Mouse (Mus musculus) midbrain, embryonic 11.5 days (tissue): ENCODE results near the gene Slamf8. TPM values are rescaled to one million over a fixed set of nuclear protein-coding genes. Genes with fewer than 3 reads are reported as not detected.
A peak's percentile ranks its signal among the peaks of the same experiment; 100 is the strongest.

Experiments used
- ATAC-seq: fragments of 200-750 bp; cut with Nextera tagmentation; 2 replicates; pipeline ENCODE4 v1.8.0; 2017; ENCODE audit warnings: moderate TSS enrichment, moderate library complexity; ENCODE audit not compliant: low FRiP score
- DNase-seq: peaks from one replicate; pipeline ENCODE4 v3.0.0; 2015; ENCODE audit warnings: low spot score; ENCODE audit errors: missing footprints
- H3K27ac ChIP-seq: fragments of 300-500 bp; sonication (generic); 2 replicates; pipeline ENCODE4 v1.5.1; 2014; ENCODE audit warnings: low read depth, low read length
- H3K27me3 ChIP-seq: fragments of 300-500 bp; sonication (generic); 2 replicates; pipeline ENCODE4 v1.6.1; 2014; ENCODE audit warnings: mild to moderate bottlenecking, low read length, moderate library complexity, mixed read lengths; ENCODE audit not compliant: control insufficient read depth, insufficient read depth
- H3K36me3 ChIP-seq: fragments of 300-500 bp; sonication (generic); 2 replicates; pipeline ENCODE4 v1.6.1; 2014; ENCODE audit warnings: mild to moderate bottlenecking, low read length, moderate library complexity, mixed read lengths; ENCODE audit not compliant: control insufficient read depth, insufficient read depth
- H3K4me1 ChIP-seq: fragments of 300-500 bp; sonication (generic); 2 replicates; pipeline ENCODE4 v1.6.1; 2014; ENCODE audit warnings: low read length; ENCODE audit not compliant: control insufficient read depth, insufficient read depth
- H3K4me2 ChIP-seq: fragments of 300-500 bp; sonication (generic); 2 replicates; pipeline ENCODE4 v1.6.1; 2014; ENCODE audit warnings: mild to moderate bottlenecking, moderate library complexity
- H3K4me3 ChIP-seq: fragments of 300-500 bp; sonication (generic); 2 replicates; pipeline ENCODE4 v1.5.1; 2014; ENCODE audit warnings: low read depth, low read length
- H3K9ac ChIP-seq: fragments of 300-500 bp; sonication (generic); 2 replicates; pipeline ENCODE4 v1.6.1; 2014; ENCODE audit warnings: low read length
- H3K9me3 ChIP-seq: fragments of 300-500 bp; sonication (generic); 2 replicates; pipeline ENCODE4 v1.6.1; 2016; ENCODE audit warnings: low read length; ENCODE audit not compliant: control insufficient read depth
- WGBS: fragments of 180-500 bp; shearing (Covaris S2); extraction: QIAGEN DNeasy Blood & Tissue Kit; methylation state at CpG from one replicate; pipeline ENCODE4 v1.1.7; 2014; 5-methylcytosine and 5-hydroxymethylcytosine counted together
- polyA plus RNA-seq: library from polyadenylated mRNA; unstranded; fragments of >200 nt; fragmentation: Nextera tagmentation; extraction: Ambion mirVana; gene quantifications from 2 replicates; pipeline ENCODE4 v1.2.1, GENCODE M21; 2014

The Slamf8 gene
- polyA plus RNA-seq, 1 experiment from 2014 or later: not detected

DNA sequence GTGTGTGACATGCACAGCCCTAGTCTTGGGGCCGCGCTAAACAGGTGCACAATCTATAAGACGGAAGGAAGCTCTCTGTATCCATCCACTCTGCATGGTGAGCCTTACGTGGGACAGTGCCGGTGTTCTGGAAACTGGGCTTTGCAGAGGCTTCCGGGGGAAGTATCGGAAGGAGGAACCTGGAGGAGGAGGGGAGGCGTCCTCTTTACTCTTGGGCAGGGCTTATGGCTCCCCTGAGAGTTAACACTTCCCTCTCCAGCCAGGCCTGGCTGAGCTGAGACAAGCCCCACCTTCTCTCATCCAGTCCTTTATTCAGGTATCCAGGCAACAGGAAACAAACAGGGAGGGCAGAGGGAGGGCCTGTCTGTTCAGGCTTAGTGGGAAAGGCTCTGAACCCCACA is 39.8 kb downstream of the Slamf8 start:
- Histone ChIP-seq H3K9ac (peak overlapping the region; percentile 64), H3K4me2 (peak overlapping the region; percentile 69), H3K27me3 (peaks cover 3% of the 10 kb centered on the region; the same call in 1 of the 2 replicates), H3K4me1 (peaks cover 19% of the 10 kb centered on the region), H3K36me3 (no peaks in the 10 kb centered on the region), H3K4me3 (peak overlapping the region; percentile 36), H3K9me3 (no peaks in the 10 kb centered on the region), H3K27ac (no peak overlapping the region)
- WGBS: 0% methylated on average over 8 of the region's 8 CpGs
- ATAC-seq: peak; percentile 91
- DNase-seq: peak; percentile 96

DNA sequence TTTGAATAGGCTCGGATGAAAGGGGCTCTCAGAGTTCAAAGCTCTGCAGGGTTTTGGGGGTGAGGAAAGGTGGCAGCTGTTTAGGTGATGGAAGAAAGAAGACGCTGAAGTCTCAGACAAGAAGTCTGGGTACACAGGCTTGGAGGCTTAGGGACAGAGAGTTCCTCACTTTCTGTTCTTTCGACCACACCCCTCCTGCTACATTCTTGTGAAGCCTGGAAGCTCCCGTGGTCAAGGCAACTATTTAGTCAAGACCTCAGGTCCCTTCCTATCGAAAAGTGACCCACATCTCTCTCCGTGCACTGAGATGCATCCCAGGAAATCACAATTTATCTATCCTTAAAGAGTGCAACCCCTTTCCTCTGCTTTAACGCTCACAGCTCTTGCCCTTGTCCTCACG is 40.7 kb downstream of the Slamf8 start:
- Histone ChIP-seq H3K27me3 (peaks cover 3% of the 10 kb centered on the region; the same call in 1 of the 2 replicates), H3K4me2 (peak overlapping the region; percentile 69), H3K9ac (peak overlapping the region; percentile 64), H3K4me3 (peak overlapping the region; percentile 36), H3K27ac (no peak overlapping the region), H3K9me3 (no peaks in the 10 kb centered on the region), H3K4me1 (peaks cover 19% of the 10 kb centered on the region), H3K36me3 (no peaks in the 10 kb centered on the region)
- DNase-seq: peak; percentile 88
- ATAC-seq: no peak
- 2% methylated on average over 8 of the region's 8 CpGs for WGBS

DNA sequence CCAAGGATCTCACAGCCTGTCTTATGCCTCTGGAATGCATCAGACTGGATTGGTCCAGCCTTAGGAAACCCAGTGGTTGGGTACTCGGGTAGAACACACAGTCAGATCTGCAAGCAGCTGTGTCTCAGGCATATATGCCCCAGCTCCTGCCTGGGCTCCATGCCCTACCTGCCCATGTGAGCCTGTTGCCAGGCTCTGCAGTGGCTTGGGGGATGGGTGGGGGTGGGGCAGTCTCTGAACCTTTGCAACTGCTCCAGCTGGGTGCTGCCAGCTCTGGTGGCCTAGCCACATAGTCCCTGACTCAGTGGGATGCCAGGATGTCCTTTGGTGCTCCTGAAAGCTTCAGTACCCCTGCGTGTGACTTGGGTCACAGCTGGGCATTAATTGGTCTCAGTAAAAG is 41.1 kb downstream of the Slamf8 start:
- peak; percentile 17; the same call in 1 of the 2 replicates for ATAC-seq
- H3K9me3 ChIP-seq: no peaks in the 10 kb centered on the region
- H3K4me2 ChIP-seq: no peak overlapping the region; the same call in 1 of the 2 replicates
- no peaks in the 10 kb centered on the region for H3K36me3 ChIP-seq
- no peak overlapping the region for H3K9ac ChIP-seq
- peaks cover 19% of the 10 kb centered on the region for H3K4me1 ChIP-seq
- no peak overlapping the region for H3K27ac ChIP-seq
- peaks cover 3% of the 10 kb centered on the region; the same call in 1 of the 2 replicates for H3K27me3 ChIP-seq
- H3K4me3 ChIP-seq: no peak overlapping the region
- no peak for DNase-seq
- 8% methylated on average over 2 of the region's 2 CpGs for WGBS

DNA sequence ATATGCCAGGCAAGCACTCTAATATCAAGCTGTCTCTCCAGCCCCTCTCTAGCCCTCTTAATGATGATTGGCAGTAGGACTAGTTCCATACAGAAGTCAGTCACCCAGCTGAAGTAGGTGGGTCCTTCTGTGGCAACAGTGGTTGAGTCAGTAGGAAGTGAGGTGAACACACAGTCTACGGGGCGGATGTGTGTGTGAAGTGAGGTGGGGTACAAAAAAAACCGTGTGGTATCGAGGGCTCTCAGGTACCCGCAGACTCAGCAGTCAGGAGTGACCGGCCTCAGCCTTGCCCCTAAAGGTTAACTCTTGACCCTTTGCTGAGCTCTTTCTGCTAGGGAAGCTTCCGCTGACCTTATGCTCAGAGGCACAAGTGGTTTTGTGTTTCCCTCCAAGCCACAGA is 41.9 kb downstream of the Slamf8 start:
- WGBS: 47% methylated on average over 7 of the region's 7 CpGs
- ATAC-seq: no peak
- DNase-seq: no peak
- no peaks in the 10 kb centered on the region for H3K9me3 ChIP-seq
- no peak overlapping the region for H3K9ac ChIP-seq
- no peak overlapping the region for H3K27ac ChIP-seq
- no peak overlapping the region for H3K4me3 ChIP-seq
- peaks cover 3% of the 10 kb centered on the region; the same call in 1 of the 2 replicates for H3K27me3 ChIP-seq
- no peak overlapping the region for H3K4me2 ChIP-seq
- peaks cover 19% of the 10 kb centered on the region for H3K4me1 ChIP-seq
- no peaks in the 10 kb centered on the region for H3K36me3 ChIP-seq

DNA sequence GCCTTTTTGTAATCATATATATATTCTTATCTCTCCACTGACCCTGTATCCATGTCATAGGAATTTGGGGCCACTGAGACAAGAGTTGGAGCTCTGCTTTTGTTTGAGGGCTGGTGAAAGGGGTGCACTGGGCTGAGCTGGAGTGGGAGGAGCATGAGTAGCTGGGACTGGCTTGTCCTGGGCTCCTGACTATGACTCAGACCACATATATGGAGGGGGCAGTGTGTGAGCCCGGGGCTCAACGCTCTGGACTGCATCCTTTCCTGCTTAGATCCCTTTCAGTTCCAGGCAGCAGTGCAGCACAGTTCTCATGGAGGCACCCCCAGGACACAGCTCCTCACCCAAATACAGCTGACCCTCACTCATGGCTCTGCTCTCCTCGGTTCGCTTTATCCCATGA is 44.3 kb downstream of the Slamf8 start:
- H3K4me2 ChIP-seq: no peak overlapping the region
- no peaks in the 10 kb centered on the region for H3K9me3 ChIP-seq
- H3K9ac ChIP-seq: no peak overlapping the region
- ATAC-seq (no peak), DNase-seq (no peak)
- no peaks in the 10 kb centered on the region for H3K36me3 ChIP-seq
- whole genome bisulfite sequencing: 93% methylated on average over 4 of the region's 4 CpGs
- peaks cover 3% of the 10 kb centered on the region; the same call in 1 of the 2 replicates for H3K27me3 ChIP-seq
- no peak overlapping the region for H3K4me3 ChIP-seq
- H3K4me1 ChIP-seq: peaks cover 18% of the 10 kb centered on the region
- H3K27ac ChIP-seq: no peak overlapping the region

DNA sequence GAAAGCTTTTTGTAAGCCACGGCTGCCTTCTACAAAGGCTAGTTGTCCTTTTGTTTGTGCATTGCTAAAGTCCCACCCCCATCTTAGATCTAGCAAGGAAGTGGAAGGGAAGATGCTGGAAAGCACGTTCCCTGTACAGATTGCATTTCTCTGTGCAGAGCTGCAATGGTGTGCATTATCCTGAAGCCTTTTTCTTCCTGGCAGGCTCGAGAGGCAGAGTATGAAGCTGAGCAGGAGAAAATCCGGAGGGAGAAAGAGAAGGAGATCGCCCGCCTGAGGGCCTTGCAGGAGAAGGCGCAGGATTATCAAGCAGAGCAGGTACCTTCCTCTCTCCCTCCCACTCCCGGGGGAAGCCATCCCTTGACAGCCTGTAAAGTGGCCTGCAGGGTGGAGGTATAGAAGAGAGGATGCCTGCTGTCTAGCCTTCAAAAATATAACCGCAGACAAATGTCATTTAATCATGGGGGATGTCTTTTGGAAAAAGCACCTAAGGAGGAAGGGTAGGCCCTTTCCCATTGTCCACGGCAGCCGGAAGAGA is 50.0 kb downstream of the Slamf8 start:
- no peaks in the 10 kb centered on the region for H3K36me3 ChIP-seq
- H3K4me2 ChIP-seq: no peak overlapping the region
- H3K4me1 ChIP-seq: peaks cover 4% of the 10 kb centered on the region; the same call in 1 of the 2 replicates
- no peak overlapping the region for H3K4me3 ChIP-seq
- no peaks in the 10 kb centered on the region for H3K9me3 ChIP-seq
- DNase-seq: peak; percentile 68
- 43% methylated on average over 11 of the region's 11 CpGs for WGBS
- no peak overlapping the region for H3K27ac ChIP-seq
- ATAC-seq: 0 out of 2 replicates have a peak, but pooled peaks have one; percentile 41
- no peaks in the 10 kb centered on the region for H3K27me3 ChIP-seq
- H3K9ac ChIP-seq: no peak overlapping the region

DNA sequence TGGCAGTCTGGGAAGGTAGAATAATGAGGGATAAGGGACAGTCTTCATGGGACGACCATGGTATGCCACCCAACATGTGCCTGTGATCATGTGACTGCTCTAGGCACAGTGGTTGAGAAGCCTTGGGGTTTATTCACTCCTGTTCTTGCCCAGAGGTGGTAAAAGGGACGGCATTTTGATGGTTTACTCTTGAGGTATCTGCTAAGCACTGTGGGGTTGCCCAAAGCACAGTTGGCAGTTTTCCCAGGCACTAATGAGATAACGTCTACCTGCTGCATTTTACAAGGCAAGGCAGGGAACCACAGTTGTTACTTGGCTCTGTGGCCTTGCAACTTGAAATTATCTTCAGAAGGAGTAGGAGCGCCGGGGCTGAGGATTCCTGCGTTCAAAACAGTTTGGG is 50.5 kb downstream of the Slamf8 start:
- H3K9ac ChIP-seq: no peak overlapping the region
- no peak overlapping the region for H3K4me3 ChIP-seq
- DNase-seq: no peak
- H3K27me3 ChIP-seq: no peaks in the 10 kb centered on the region
- peaks cover 4% of the 10 kb centered on the region; the same call in 1 of the 2 replicates for H3K4me1 ChIP-seq
- H3K36me3 ChIP-seq: no peaks in the 10 kb centered on the region
- 69% methylated on average over 6 of the region's 6 CpGs for WGBS
- ATAC-seq: no peak
- H3K27ac ChIP-seq: no peak overlapping the region
- no peak overlapping the region for H3K4me2 ChIP-seq
- H3K9me3 ChIP-seq: no peaks in the 10 kb centered on the region

DNA sequence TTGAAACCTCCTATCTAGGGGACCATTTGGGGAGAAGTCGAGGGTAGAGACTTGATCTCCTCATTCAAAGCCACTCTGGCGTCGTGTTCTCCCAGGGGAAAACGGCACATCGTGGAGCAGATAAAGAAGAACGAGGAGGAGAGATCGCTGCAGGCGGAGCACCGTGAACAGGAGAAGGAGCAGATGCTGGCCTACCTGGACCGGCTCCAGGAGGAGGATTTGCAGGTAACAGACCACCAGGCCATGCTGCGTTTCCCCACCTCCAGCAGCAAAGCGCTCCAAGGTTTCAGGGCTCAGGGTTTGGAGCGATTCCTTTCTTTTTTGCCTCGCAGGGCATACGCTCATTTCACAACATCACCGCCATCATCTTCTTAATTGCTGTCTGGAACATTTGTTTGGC is 55.3 kb downstream of the Slamf8 start:
- H3K4me1 ChIP-seq: peaks cover 12% of the 10 kb centered on the region
- no peak overlapping the region for H3K9ac ChIP-seq
- DNase-seq: no peak
- no peaks in the 10 kb centered on the region for H3K36me3 ChIP-seq
- H3K27me3 ChIP-seq: peaks cover 7% of the 10 kb centered on the region; the same call in 1 of the 2 replicates
- no peak overlapping the region for H3K4me2 ChIP-seq
- no peak for ATAC-seq
- no peak overlapping the region for H3K4me3 ChIP-seq
- no peak overlapping the region for H3K27ac ChIP-seq
- H3K9me3 ChIP-seq: no peaks in the 10 kb centered on the region
- WGBS: 85% methylated on average over 16 of the region's 16 CpGs

DNA sequence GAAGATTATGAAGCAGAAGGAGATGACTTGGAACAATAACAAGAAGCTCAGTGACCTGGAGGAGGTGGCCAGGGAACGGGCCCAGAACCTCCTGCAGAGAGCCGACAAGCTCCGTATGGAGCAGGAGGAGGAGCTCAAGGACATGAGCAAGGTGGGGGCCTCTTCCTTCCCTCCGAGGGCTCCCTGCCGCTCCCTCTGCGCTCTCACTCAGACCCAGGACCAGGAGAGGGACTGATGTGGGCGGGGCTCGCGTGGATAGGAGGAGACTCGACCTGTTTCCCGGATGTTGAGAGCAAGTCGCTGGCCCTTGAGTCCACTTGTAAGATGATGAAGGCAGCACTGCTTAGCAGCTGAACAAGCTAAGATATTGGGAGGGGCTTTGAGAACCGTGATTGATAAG is 57.8 kb downstream of the Slamf8 start:
- Histone ChIP-seq H3K4me2 (peak overlapping the region; percentile 51), H3K4me1 (peaks cover 12% of the 10 kb centered on the region), H3K4me3 (peak overlapping the region; percentile 23), H3K27me3 (peaks cover 9% of the 10 kb centered on the region; the same call in 1 of the 2 replicates), H3K9me3 (no peaks in the 10 kb centered on the region), H3K27ac (no peak overlapping the region), H3K36me3 (no peaks in the 10 kb centered on the region), H3K9ac (peak overlapping the region; percentile 55)
- peak; percentile 93 for DNase-seq
- peak; percentile 80 for ATAC-seq
- WGBS: 3% methylated on average over 13 of the region's 13 CpGs
